Mouse (Mus musculus) kidney, postnatal 14 days (tissue): ENCODE data around the gene Kcnd3.
"Not testable (repeated sequence)": the region's sequence is repeated elsewhere in the genome, so short reads cannot be mapped to it uniquely, and the experiment has no call there.

Source experiments
- DNase-seq: peaks from one replicate; pipeline ENCODE4 v3.0.0; 2022; ENCODE audit warnings: mixed read lengths

Kcnd3 gene

DNA sequence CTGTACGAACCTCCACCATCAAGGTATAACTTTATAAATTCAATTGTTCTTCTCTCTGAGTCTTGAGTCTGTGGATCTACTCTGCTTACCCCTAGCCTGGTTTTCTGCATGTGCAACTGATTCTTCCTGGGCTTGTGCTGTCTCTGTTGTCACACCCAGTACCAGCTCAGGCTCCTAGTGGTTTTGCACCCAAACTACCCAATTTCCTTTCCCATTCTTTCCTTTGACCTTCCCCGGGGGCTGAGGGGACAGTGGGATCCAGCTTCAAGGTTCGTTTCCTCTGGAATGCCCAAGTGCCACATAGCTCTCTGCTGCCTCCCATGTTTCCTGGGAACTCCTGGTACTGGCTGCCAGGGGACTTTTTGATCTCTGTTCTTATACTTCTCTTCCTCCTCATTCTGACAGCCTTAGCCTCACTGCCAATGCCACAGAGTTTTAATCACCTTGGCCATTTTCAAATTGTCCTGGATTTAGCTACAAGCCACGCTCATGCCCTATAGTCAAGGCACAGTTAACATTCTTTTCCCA is 214.9 kb downstream of the Kcnd3 start:
- peak; percentile 12 for DNase-seq

DNA sequence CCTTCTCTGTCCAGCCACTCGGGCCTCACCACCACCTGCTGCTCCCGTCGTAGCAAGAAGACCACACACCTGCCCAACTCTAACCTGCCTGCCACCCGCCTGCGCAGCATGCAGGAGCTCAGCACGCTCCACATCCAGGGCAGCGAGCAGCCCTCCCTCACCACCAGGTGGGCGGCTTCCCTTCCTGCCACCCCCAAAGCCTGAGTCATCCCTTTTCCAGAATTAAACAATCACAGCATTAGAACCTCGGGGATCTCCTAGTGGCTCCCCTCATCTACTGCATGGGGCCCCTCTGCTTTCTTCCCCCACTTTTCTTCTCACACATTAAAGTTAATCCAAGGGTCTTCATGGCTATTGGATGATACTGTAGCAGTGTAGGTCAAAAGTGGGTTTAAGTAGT is 216.0 kb downstream of the Kcnd3 start:
- no peak for DNase-seq

DNA sequence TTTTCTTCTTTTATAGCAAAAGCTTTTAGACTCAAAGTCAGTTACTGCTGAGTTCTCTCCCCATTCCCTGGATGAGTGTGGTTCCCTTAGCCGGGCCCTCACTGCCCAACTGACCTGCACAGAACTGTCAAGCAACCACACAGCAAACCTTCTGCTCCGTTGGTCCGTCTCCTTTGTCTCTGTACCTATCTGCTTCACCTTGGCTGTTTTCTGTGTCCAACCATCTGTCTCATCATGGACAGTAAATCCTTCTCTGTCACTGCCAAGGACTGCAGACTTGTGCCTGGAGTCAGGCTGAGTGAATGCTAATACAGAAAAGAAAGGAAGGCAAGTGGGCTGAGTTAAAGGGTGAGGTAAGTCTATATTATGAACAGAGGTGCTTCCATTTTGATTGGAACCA is 217.6 kb downstream of the Kcnd3 start:
- DNase-seq, result no peak

DNA sequence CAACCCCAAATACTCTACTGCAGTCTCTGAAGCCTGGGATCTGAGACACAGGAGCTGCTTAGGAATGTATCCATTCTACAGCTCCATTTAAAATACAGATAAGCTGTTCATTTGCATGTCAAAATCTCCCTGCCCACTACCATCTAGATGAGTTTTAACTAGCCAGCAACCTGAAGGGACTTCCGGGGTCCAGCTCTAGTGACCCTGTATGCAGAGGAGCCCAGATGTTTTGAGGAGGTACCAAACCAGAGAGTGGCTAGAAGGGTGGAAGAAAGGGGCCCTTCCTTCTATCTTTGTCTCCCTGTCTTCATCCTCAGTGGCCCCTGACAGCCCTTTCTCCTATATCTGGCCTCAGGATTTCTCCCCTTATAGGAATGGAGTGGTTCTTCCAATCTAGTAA is 218.7 kb downstream of the Kcnd3 start:
- no peak for DNase-seq

DNA sequence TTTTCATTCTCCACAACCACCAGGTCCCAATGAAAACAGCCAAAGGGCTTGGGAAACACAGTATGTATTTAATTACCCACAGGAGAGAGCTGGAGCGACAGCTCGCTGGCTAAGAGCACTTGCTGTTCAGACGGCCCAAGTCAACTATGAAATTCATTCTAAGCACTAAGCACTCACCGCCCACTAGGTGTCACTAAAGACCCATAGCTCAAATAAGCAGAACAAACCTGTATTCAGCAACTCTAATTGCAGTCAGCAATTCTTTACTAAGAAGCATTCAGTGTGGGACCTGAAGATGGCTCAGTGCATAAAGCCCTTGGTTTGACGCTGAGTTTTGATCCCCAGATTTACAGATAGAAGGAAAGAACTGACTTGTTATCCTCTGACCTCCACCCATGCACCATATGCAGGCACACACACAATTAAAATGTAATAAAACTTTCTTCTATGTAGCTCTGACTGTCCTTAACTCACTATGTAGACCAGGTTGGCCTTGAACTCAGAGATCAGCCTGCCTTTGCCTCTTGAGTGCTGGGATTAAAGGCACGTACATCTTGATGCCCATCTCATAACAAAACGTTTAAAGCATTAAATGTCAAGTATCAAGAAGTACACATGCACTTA is 222.6 kb downstream of the Kcnd3 start:
- peak; percentile 83 for DNase-seq

DNA sequence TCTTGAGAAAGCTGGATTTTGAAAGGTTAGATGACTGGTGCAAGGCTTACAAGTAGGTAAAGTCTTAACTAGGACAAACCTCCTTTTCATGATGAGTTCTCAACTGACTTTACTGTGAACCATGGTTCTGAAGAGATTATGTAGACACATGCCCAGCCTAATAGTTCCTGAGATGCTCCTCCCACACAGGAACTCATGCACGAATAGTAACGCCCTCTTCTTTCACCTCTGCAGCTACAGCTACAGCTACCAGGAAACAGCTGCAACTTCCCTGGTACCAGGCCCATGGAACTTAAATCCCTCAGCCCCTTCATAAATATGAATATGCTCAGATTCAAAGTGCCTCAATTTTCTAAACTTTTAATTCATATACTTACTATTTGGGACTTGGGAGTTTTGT is 223.8 kb downstream of the Kcnd3 start:
- DNase-seq, result no peak

DNA sequence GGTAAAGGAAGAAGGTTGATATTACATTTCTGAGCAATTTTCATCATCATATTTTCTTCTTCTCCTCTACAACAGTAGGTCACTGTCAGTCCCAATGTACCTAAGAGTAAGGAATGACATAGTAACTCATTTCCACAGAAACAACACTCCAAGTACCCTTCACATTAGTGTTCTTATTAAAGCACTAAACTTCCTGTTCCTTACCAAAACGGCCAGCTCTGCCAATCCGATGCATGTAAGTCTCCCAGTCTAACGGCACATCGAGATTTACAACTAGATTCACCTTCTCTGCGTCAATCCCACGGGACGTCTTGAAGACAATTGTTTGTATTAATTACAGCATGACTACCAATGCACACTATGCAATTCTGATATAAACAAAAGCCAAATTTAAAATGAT is 228.2 kb downstream of the Kcnd3 start:
- DNase-seq, result no peak

DNA sequence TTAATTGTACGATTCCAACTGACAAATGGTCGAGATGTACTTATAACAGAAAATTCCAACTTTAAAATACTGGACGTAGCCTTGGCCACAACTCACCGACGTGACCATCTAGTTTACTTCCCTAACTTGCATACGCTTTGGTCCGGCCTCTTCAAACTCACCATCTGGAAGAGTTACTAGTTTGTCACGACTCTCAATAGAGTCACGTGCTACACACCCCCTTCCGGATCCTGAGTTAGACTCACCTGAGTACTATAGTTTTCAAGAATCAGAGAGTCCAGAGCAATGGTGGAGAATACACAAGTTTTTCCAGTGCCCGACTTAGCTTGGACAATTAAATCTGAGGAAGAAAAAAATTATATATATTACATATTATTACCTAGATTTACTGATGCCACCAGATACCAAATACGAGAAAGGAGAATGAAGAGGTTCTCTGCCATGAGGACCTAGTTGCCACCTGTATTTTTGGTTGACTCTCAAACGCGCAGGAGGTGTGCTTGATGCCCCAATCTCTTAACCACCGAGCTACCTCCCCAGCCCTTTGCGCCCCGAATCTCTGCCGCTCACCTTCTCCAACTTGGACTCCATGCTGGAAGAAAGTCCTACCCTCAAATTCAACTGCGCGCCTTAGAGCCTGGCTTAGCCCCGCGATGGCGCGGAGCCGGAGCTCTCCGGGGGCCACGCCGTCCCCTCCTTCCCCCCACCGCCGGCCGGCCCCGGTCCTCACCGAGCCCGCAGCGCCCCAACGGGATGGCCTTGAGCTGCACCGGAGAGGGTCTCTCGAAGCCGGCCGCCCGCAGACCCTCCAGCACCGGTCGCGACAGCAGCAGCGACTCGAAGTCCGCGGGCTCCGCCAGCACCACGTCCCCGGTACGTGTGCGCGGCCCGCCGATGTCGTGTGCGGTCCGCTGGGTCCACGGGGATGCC is 234.5 kb downstream of the Kcnd3 start:
- no peak for DNase-seq

DNA sequence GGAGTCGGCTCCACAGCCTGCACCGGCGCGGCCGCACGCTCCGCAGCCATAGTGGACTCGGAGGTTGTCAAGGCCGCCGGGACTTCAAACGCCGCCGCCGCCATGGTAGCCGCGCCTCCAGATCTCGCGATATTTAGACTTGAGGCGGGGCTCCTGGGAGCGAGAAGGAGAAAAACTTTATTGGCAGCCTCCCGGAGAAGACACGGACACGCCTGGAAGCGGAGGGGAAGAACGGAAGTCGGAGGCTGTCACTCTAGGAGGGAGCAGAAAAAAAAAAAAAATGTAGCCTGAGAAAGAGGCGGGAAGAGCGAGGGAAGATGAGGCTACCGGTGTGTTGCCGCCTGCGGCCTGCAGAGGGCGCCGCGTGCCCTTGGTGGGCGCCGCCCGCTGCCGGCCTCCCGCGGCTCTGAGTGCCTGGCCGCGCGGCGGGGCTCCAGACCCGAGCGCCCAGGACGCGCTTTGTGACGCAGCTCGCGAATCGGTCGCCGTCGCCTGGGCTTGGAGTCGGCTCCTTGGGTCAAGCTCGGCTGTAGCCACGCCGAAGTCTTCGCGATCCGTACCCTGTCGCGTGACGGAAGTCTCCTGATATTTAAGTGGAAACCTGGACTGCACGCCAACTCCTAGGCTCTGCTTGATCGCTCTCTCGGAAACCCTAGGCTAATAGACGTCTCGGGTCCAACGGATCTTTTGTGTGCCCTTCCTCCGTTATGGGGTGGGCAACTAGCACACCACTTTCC is 235.4 kb downstream of the Kcnd3 start, which contains the start of gene Ddx20:
TSS of gene Ddx20 (minus strand) at position 251 of the 737 bp plus-strand sequence.
- peak; percentile 97 for DNase-seq

DNA sequence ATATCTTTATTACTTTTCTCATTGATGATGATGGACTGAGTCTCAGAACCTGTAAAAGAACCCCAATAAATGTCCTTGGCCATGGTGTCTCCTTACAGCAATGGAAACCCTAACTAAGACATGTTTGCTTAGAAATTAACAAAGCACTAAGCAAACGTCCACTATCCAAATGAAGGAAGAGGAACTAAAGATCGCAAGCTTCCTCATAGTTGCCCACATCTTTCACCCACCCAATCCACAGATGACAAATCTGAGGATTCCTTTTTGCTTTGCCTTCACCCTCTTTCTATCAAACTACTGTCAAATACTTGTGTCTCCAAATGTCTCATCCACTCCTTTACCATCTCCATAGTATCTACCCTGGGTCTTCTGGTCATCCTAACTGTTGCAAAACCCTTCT is 236.4 kb downstream of the Kcnd3 start:
- DNase-seq, result no peak

DNA sequence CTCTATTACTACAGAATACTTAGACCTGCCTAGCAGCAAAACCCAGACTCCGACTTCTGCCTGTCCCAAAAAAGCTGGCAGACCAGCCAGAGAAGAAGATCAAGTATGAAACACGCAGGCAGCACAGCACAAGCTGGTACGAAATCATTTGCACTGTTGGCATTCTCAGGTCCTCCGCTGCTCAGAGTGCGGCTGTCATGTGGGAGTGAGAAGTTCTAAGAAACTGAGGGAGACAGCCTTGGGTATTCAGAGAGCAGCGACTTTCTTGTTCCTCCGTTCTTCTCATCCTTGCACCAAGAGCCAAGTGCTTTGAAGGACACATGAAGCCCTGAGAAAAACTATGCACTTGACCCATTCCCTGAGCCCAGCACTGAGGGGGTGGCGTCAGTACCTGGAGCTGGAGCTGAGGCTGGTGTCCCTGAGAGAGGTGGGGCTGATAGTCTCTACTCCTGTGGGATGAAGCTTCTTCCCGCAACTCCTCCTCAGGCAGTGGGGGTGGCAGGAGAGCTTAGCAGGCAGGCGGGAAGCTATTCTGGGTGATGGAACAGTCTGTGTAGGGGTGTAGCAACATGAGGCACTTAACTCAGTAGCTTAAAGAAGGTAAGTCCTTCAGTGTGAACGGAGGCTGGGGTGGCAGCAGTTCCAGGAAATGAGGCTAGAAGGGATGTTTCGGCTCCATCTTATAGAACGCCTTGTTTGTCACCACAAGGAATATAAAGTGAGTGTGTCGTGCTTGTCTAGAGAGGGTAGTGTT is 241.4 kb downstream of the Kcnd3 start:
- DNase-seq, result no peak

DNA sequence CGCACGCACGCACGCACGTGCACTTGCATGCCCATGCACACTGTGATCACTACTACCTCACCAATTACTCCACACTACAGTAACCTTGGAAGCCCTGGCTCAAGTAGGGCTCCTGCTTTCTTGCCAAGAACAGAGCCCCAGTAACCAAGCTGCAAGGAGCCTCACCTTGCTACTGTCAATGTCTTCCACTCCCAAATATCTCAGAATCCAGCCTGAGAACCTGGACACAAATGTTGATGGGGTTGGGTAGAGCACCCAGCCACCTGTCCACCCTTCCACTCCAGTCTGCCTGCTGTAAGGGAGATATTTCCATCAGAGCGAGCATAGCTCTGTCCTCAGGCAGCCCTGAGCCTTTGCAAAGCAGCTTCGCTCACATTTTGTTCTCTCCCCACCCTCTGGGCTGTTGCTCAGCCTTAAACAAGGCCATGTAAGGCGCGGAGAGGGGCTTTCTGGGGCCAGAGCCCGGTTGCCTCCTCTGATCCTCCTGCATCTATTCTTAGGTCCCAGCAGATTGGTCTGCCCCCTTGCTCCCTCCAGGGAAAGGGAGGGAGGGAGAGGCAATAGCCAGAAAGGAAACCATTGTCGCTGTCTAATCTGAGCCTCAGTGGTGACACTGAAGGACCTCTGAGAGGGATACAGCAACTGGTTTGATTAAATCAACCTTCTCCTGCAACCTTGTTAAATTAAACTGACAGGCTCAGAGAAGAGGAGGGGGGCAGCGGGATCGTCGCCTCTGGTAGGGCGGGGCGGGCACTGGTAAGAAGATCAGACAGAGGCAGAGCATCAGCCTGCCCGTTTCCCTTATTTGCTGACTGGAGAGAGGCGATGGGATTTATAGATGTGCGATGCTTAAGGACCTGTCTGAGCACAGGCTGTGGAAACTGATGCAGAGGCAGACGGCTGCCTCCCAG is 243.6 kb downstream of the Kcnd3 start:
- no peak for DNase-seq

DNA sequence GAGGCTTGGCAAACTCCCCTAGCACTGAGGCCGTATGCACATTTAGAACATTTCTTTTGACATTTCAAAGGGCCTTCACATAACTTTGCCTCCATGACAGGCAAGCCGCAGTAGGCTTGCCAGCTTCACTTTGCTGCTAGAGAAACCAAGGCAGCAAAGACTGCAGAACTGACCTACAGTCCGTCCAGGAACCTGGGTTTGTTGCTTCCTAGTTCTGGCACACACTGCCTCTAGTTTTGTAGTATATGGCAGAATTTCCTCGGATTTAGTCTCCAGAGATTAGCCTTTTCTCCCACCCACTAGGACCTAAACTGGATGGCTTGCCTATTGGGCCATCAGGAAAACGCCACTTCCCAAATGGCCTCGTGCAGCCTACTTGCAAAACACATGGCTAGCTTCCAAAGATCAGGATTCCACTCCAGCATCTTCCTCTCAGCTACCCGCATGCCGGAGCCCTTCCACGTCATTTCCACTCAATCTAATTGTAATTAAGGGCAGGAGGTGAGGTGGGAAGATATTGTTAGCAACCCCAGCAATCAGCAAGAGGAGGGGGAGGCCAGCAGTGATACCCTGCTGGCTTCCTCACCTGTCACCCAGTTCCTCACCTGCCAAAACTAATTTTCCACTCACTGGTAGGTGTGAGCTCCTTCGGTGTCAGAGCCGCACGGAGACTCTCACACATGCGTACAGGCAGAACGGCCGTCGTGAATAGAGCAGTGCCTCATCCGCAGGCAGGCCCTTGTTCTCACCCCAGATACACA is 244.4 kb downstream of the Kcnd3 start:
- DNase-seq, result no peak

DNA sequence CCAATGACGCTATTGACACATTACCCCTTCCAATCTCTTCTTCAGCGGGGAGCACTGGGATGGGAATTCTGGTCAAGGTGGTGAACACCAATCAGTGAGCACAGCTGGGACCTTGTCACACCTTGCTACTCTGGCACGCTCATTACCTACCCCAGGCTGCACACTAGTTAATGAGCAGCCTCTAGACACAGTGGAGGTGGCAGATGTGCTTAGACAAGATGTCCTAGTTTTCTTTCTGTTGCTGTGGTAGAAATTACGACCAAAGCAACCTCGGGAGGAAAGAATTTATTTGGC is 245.0 kb downstream of the Kcnd3 start:
- no peak for DNase-seq

DNA sequence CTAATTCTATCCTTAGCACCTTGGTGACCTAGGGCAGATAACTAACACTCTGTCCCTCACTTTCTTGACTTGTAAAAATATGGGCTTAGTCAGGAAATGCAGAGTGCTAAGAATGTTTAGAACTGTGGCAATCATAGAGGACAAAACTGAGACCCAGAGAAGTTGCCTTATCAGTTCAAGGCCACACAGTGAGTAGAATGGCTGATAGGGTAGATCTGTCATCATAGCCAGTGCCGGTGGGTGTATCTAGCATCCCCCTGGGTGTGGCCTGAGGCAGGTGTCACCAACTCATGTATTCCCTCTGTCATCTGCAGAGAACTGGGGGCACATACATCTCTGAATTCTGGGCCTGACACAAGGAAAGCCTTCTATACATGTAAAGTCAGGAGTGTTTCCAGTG is 246.2 kb downstream of the Kcnd3 start:
- no peak for DNase-seq

DNA sequence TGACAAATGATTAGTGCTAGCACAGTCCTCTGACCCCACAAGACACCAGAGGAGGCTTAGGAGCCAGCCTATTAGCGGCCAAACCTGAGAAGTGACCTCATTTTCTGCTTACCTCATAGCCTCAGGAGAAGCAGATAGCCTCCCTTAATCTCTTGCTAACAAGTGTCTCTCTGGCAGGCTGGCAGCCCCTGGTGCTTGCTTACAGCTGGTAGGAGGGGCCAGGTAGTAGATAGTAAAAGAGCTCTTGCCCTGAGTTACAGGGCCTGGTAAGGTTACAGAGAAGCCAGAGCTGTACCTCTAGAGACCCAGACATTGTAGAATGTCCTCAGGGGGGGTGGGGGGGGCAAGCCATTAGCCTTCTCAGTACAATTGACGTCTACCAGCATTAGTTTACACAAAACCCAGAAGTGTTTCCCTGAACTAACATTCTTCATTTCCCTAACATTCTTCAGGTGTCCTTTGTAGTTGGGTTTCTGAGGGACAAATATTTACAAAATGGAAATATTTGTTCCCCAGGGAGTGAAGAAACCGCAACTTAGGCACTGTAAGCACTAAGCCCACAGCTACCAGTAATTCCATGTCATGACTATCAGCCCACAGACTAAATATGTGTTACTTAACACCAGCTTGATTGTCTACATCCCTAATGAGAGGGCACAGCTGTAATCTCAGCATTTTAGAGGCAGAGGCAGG is 247.3 kb downstream of the Kcnd3 start:
- no peak for DNase-seq

DNA sequence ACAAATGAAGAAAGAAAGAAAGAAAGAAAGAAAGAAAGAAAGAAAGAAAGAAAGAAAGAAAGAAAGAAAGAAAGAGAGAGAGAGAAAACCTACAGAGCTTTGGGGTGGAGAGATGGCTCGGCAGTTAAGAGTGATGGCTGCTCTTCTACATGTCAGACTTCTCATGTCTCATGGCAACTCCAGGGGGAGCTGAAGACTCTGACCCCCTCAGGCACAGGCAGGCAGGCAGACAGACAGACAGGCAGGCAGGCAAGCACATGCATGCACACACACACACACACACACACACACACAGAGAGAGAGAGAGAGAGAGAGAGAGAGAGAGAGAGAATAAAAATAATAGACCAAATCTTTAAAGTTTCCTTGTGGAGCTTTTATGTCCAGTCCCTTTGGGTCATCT is 248.7 kb downstream of the Kcnd3 start:
- DNase-seq, result not testable (repeated sequence)

DNA sequence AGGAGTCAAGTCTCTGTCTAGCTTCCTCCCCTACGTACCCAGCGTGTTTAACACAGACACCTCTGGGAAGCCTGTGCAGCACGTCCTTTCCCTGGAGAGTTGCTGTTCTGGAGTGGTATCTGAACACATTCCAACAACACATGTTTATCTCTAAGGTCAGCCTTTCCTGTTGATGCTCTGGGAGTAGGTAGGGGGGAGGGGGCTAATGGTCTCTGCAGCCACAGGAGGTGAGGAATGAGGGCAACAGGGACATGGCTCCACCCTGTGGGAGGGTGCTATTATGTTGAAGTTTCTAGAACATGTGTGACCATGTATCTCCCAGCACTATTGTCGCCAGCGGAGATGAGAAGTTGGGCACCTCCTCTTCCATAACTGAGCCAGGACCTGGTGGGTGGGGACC is 249.3 kb downstream of the Kcnd3 start:
- DNase-seq, result peak; percentile 21

DNA sequence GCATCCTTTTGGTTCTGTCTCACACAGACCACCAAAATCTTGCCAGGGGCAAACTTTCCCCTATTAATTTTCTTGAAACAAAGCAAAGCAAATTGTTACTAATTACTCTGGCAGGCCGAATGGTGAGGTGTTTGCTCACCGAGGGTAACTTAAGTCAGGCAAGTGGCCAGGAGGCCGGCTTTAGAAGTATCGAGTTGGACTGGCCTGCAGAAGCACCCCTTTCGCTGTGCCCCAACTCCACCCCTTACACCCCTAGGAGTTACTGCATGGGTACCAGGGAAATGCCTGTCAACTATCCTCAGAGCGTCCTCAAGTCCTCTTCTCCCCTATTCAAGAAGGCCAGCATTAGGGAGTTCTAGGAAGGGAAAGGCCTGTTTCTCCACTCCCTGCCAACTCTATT is 251.4 kb downstream of the Kcnd3 start:
- DNase-seq, result no peak
